Mouse (Mus musculus) olfactory bulb, adult 2 months (tissue): ENCODE data around the gene Fndc3a.

ENCODE experiments used
- CTCF ChIP-seq: fragments of 200-500 bp; IDR thresholded peaks from 2 replicates; pipeline ENCODE4 v1.5.1; 2012; ENCODE audit warnings: low read depth, mild to moderate bottlenecking, low read length, moderate library complexity; ENCODE audit not compliant: insufficient read depth
- POLR2A ChIP-seq: fragments of 200-500 bp; IDR thresholded peaks from 2 replicates; pipeline ENCODE4 v1.6.1; 2012; ENCODE audit warnings: mild to moderate bottlenecking, low read depth, low read length, moderate library complexity; ENCODE audit not compliant: insufficient read depth

DNA sequence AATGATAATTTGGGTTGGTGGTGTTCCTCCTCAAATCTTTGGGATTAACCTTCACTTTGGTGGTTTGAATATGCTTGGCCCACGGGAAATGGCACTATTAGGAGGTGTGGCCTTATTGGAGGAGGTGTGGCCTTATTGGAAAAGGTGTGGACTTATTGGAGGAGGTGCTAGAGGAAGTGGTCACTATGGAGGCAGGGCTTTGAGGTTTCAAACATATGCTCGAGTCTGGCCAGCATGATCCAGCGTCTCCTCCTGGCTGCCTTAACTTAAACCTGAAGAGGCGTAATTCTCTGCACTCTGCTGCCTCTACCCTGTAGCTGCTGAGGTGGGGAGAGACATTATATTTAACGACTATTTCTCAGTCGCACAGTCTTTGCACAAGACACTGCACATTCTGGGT, 206.6 kb downstream of the Fndc3a start:
- no peak for TF ChIP-seq CTCF
- TF ChIP-seq POLR2A: no peak
